Mouse (Mus musculus) left cerebral cortex, adult 6 months (tissue): ENCODE results near the gene Sdr16c6. TPM values are rescaled to one million over a fixed set of nuclear protein-coding genes. Genes with fewer than 3 reads are reported as not detected.

Experiments
- long read RNA-seq, 2 experiments: library from polyadenylated mRNA; unstranded; transcript quantifications; one replicate each; pipeline ENCODE4 v2.0.0; 2019 to 2020
- polyA plus RNA-seq: library from polyadenylated mRNA; unstranded; fragments of <200 nt; fragmentation: Nextera tagmentation; gene quantifications from 2 replicates; pipeline ENCODE4 v1.2.3, GENCODE M21; 2021

Gene Sdr16c6
- polyA plus RNA-seq: not detected in 2 replicates
- long read RNA-seq, experiment 1: 0 reads
- long read RNA-seq, experiment 2: 0 reads

GRCm38 (mm10) chr4:4077372-4077771 lies at the start of gene Sdr16c6:
TSS of gene Sdr16c6 (minus strand) at chr4:4077522.

Other genes starting within 250 kb of the Sdr16c6 start
- gene Gm11808, start 103.9 kb downstream of the Sdr16c6 start, polyA plus RNA-seq: 455 and 1,022 TPM in 2 replicates